Mouse (Mus musculus): Measurements from ENCODE around the gene Nfkb1.

Nfkb1 gene

DNA sequence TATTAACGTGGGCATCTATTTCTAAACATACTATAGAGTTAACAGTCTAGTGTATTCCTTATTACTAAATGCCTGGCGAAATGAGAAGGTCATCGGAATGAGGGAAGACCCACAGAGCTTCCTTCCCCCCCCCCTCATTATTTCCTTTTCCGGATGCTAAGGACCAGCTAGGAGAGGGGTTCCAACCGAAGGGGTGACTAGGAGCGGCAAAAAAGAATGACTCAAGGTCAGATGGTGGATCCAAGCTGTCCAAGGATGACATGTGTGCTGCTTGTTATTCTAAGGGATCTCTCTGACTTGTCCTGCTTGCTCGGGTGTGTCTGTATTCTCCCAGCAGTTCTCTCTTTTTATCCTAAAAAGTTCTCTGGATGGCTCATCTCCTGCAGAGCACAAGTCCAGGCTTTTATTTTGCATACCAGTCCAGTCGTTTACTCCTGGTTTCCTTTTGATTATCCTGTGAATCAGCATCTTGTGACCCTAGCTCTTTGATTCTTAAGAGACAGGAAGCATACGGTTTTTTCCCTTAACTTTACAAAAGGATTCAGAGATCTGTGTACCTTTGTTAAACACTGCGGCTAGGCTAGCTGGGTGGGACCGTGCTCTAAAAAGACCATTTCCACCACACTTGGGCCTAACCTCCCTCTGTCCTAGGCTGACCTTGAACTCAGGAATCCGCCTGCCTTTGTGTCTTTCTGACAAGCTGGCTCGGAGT, 145.0 kb downstream of the Nfkb1 start:
- in situ Hi-C loops (cut with MboI) = no loop called here

All from mature B cell (primary cell).